Mouse (Mus musculus) hindbrain, embryonic 16.5 days (tissue): Measurements from ENCODE around the gene Kcnb1. TPM values are rescaled to one million over a fixed set of nuclear protein-coding genes. Genes with fewer than 3 reads are reported as not detected.
"Not testable (repeated sequence)": the region's sequence is repeated elsewhere in the genome, so short reads cannot be mapped to it uniquely, and the experiment has no call there.

Source experiments
- ATAC-seq: fragments of 200-750 bp; cut with Nextera tagmentation; 2 replicates; pipeline ENCODE4 v1.8.0; 2017; ENCODE audit warnings: moderate TSS enrichment, moderate library complexity
- H3K27ac ChIP-seq: fragments of 300-500 bp; sonication (generic); 2 replicates; pipeline ENCODE4 v1.5.1; 2014; ENCODE audit warnings: low read depth, mild to moderate bottlenecking, control low read depth, low read length, moderate library complexity
- H3K27me3 ChIP-seq: fragments of 300-500 bp; sonication (generic); replicated peaks from 2 replicates; pipeline ENCODE4 v1.6.1; 2014; ENCODE audit warnings: low read length; ENCODE audit not compliant: control insufficient read depth, insufficient read depth
- H3K36me3 ChIP-seq: fragments of 300-500 bp; sonication (generic); 2 replicates; pipeline ENCODE4 v1.6.1; 2014; ENCODE audit warnings: mild to moderate bottlenecking, low read length, moderate library complexity, mixed read lengths; ENCODE audit not compliant: control insufficient read depth, insufficient read depth
- H3K4me1 ChIP-seq: fragments of 300-500 bp; sonication (generic); 2 replicates; pipeline ENCODE4 v1.6.1; 2014; ENCODE audit warnings: low read depth, low read length; ENCODE audit not compliant: control insufficient read depth, insufficient read depth
- H3K4me2 ChIP-seq: fragments of 300-500 bp; sonication (generic); 2 replicates; pipeline ENCODE4 v1.6.1; 2014; ENCODE audit warnings: mild to moderate bottlenecking, low read length, control low read depth, moderate library complexity
- H3K4me3 ChIP-seq: fragments of 300-500 bp; sonication (generic); 2 replicates; pipeline ENCODE4 v1.5.1; 2014; ENCODE audit warnings: mild to moderate bottlenecking, low read length, control low read depth, moderate library complexity
- H3K9ac ChIP-seq: fragments of 300-500 bp; sonication (generic); 2 replicates; pipeline ENCODE4 v1.6.1; 2014; ENCODE audit warnings: low read depth, mild to moderate bottlenecking, control low read depth, low read length, moderate library complexity
- H3K9me3 ChIP-seq: fragments of 300-500 bp; sonication (generic); 2 replicates; pipeline ENCODE4 v1.6.1; 2014; ENCODE audit warnings: mild to moderate bottlenecking, low read length, moderate library complexity; ENCODE audit not compliant: control insufficient read depth
- WGBS: fragments of 180-500 bp; shearing (Covaris S2); extraction: QIAGEN DNeasy Blood & Tissue Kit; methylation state at CpG from one replicate; pipeline ENCODE4 v1.1.7; 2014; 5-methylcytosine and 5-hydroxymethylcytosine counted together
- polyA plus RNA-seq: library from polyadenylated mRNA; unstranded; fragments of >200 nt; fragmentation: Nextera tagmentation; extraction: Ambion mirVana; gene quantifications from 2 replicates; pipeline ENCODE4 v1.2.1, GENCODE M21; 2015

Kcnb1 gene
- polyA plus RNA-seq, 1 experiment from 2014 or later: 3.2 TPM

- WGBS: 92% methylated on average over 3 of the region's 3 CpGs
- Histone ChIP-seq H3K36me3 (no peaks in the 10 kb centered on the region), H3K9ac (no peak overlapping the region), H3K4me1 (no peaks in the 10 kb centered on the region), H3K27ac (no peak overlapping the region), H3K27me3 (no peaks in the 10 kb centered on the region), H3K4me3 (no peak overlapping the region), H3K4me2 (no peak overlapping the region), H3K9me3 (no peaks in the 10 kb centered on the region)
- ATAC-seq: no peak
Measured at GRCm38 (mm10) chr2:167212089-167212488, 22.1 kb upstream of the Kcnb1 start.

GRCm38 (mm10) chr2:167209900-167210299, 19.9 kb upstream of the Kcnb1 start:
- WGBS: 64% methylated on average over 9 of the region's 9 CpGs
- H3K27ac ChIP-seq: no peak overlapping the region
- no peaks in the 10 kb centered on the region for H3K4me1 ChIP-seq
- no peaks in the 10 kb centered on the region for H3K36me3 ChIP-seq
- no peak overlapping the region for H3K4me3 ChIP-seq
- H3K4me2 ChIP-seq: no peak overlapping the region
- H3K9me3 ChIP-seq: no peaks in the 10 kb centered on the region
- ATAC-seq: no peak
- H3K27me3 ChIP-seq: no peaks in the 10 kb centered on the region
- H3K9ac ChIP-seq: no peak overlapping the region

GRCm38 (mm10) chr2:167208984-167209383, 19.0 kb upstream of the Kcnb1 start:
- H3K27me3 ChIP-seq: no peaks in the 10 kb centered on the region
- H3K4me1 ChIP-seq: no peaks in the 10 kb centered on the region
- H3K4me2 ChIP-seq: no peak overlapping the region
- H3K36me3 ChIP-seq: no peaks in the 10 kb centered on the region
- H3K9me3 ChIP-seq: no peaks in the 10 kb centered on the region
- H3K9ac ChIP-seq: no peak overlapping the region
- WGBS: 82% methylated on average over 3 of the region's 3 CpGs
- ATAC-seq: no peak
- no peak overlapping the region for H3K4me3 ChIP-seq
- H3K27ac ChIP-seq: no peak overlapping the region

- WGBS: 89% methylated on average over 18 of the region's 18 CpGs
- Histone ChIP-seq H3K4me1 (peaks cover 14% of the 10 kb centered on the region), H3K9ac (no peak overlapping the region), H3K4me3 (no peak overlapping the region), H3K27ac (no peak overlapping the region), H3K9me3 (no peaks in the 10 kb centered on the region), H3K4me2 (no peak overlapping the region), H3K27me3 (no peaks in the 10 kb centered on the region), H3K36me3 (no peaks in the 10 kb centered on the region)
- ATAC-seq: no peak
Measured at GRCm38 (mm10) chr2:167205918-167206629, 16.1 kb upstream of the Kcnb1 start.

- H3K4me3 ChIP-seq, H3K9ac ChIP-seq, H3K27ac ChIP-seq, H3K4me2 ChIP-seq, ATAC-seq, H3K9me3 ChIP-seq, H3K36me3 ChIP-seq, H3K27me3 ChIP-seq: not testable (repeated sequence)
- 85% methylated on average over 5 of the region's 5 CpGs for WGBS
- H3K4me1 ChIP-seq: peaks cover 16% of the 10 kb centered on the region
Measured at GRCm38 (mm10) chr2:167204686-167205085, 14.7 kb upstream of the Kcnb1 start.

GRCm38 (mm10) chr2:167203505-167204166, 13.7 kb upstream of the Kcnb1 start:
- 65% methylated on average over 7 of the region's 7 CpGs for WGBS
- H3K27ac ChIP-seq: no peak overlapping the region
- H3K27me3 ChIP-seq: no peaks in the 10 kb centered on the region

GRCm38 (mm10) chr2:167201463-167202291, 11.7 kb upstream of the Kcnb1 start:
- no peaks in the 10 kb centered on the region for H3K27me3 ChIP-seq
- 0 out of 2 replicates have a peak overlapping the region, but pooled peaks have one; percentile 12 for H3K4me3 ChIP-seq
- H3K27ac ChIP-seq: peak overlapping the region; percentile 89
- peak overlapping the region; percentile 45 for H3K4me2 ChIP-seq
- no peaks in the 10 kb centered on the region for H3K9me3 ChIP-seq
- H3K4me1 ChIP-seq: peaks cover 18% of the 10 kb centered on the region
- ATAC-seq: peak; percentile 84
- 28% methylated on average over 16 of the region's 16 CpGs for WGBS
- H3K9ac ChIP-seq: peak overlapping the region; percentile 46
- H3K36me3 ChIP-seq: no peaks in the 10 kb centered on the region

More at GRCm38 (mm10) chr2:167203505-167204166, 13.7 kb upstream of the Kcnb1 start:
- no peak overlapping the region for H3K4me3 ChIP-seq
- no peak for ATAC-seq
- H3K4me1 ChIP-seq: peaks cover 18% of the 10 kb centered on the region
- H3K9me3 ChIP-seq: no peaks in the 10 kb centered on the region
- H3K4me2 ChIP-seq: no peak overlapping the region
- no peaks in the 10 kb centered on the region for H3K36me3 ChIP-seq
- no peak overlapping the region for H3K9ac ChIP-seq

- H3K36me3 ChIP-seq: no peaks in the 10 kb centered on the region
- ATAC-seq: no peak
- H3K4me3 ChIP-seq: no peak overlapping the region
- no peaks in the 10 kb centered on the region for H3K27me3 ChIP-seq
- H3K9me3 ChIP-seq: no peaks in the 10 kb centered on the region
- peaks cover 18% of the 10 kb centered on the region for H3K4me1 ChIP-seq
- H3K27ac ChIP-seq: no peak overlapping the region
- WGBS: 39% methylated on average over 13 of the region's 13 CpGs
- H3K4me2 ChIP-seq: no peak overlapping the region
- no peak overlapping the region for H3K9ac ChIP-seq
Measured at GRCm38 (mm10) chr2:167198660-167199427, 8.9 kb upstream of the Kcnb1 start.
